Mouse (Mus musculus) layer of hippocampus, adult 8-10 months (tissue): Measurements from ENCODE around the gene Arl13b. TPM values are rescaled to one million over a fixed set of nuclear protein-coding genes. Genes with fewer than 3 reads are reported as not detected.

Experiments
- microRNA-seq, 2 experiments: library from miRNA; unstranded; fragments of <30 nt; microRNA quantifications; one replicate each; pipeline ENCODE4 v1.2.0; 2022
- total RNA-seq, 4 experiments: library from RNA; stranded (reverse); gene quantifications; 2 replicates each; pipeline ENCODE4 v1.2.4; 2022

Gene Arl13b
- total RNA-seq, 4 experiments from 2014 or later = 11.7 to 16.1 (median 13.8) TPM

Small RNA genes lying within 50 kb of the gene (microRNA-seq; reads per million reads assigned to microRNA genes)
- 0 reads per million in 2 experiments for gene Gm25986

Other genes with a start within 250 kb of the Arl13b start
- gene Nsun3, start 60.2 kb downstream of the Arl13b start, total RNA-seq = 10 to 100 TPM in 2 of 4 experiments, 1 to 10 TPM in 2; 7.3 to 14.1 (median 10.6) TPM
- gene Stx19, start 32.4 kb downstream of the Arl13b start, total RNA-seq = not detected
- 10 to 100 TPM; 10.4 to 28.1 (median 17.7) TPM for gene Pros1, start 7.3 kb upstream of the Arl13b start, total RNA-seq